Mouse (Mus musculus) thymus, adult 2 months (tissue): ENCODE results near the gene Aff3. TPM values are rescaled to one million over a fixed set of nuclear protein-coding genes. Genes with fewer than 3 reads are reported as not detected.

Experiments used
- DNase-seq: peaks from one replicate; pipeline ENCODE4 v3.0.0; 2021
- H3K27ac ChIP-seq: fragments of 200-500 bp; 2 replicates; pipeline ENCODE4 v1.5.1; 2012; ENCODE audit warnings: low read length, control low read depth; ENCODE audit not compliant: control insufficient read depth, insufficient read depth
- H3K27me3 ChIP-seq: fragments of 200-500 bp; 2 replicates; pipeline ENCODE4 v1.6.1; 2012; ENCODE audit warnings: mild to moderate bottlenecking, low read length, moderate library complexity, mixed read lengths; ENCODE audit not compliant: control insufficient read depth, insufficient read depth
- H3K36me3 ChIP-seq: fragments of 200-500 bp; 2 replicates; pipeline ENCODE4 v1.6.1; 2012; ENCODE audit warnings: mild to moderate bottlenecking, low read length, moderate library complexity; ENCODE audit not compliant: control insufficient read depth, insufficient read depth
- H3K4me1 ChIP-seq: fragments of 200-500 bp; replicated peaks from 2 replicates; pipeline ENCODE4 v1.6.1; 2012; ENCODE audit warnings: low read length; ENCODE audit not compliant: control insufficient read depth, insufficient read depth
- H3K4me3 ChIP-seq: fragments of 200-500 bp; 2 replicates; pipeline ENCODE4 v1.5.1; 2012; ENCODE audit warnings: mild to moderate bottlenecking, low read length, control low read depth, moderate library complexity; ENCODE audit not compliant: control insufficient read depth, insufficient read depth
- CTCF ChIP-seq: fragments of 200-500 bp; IDR thresholded peaks from 2 replicates; pipeline ENCODE4 v1.5.1; 2012; ENCODE audit warnings: mild to moderate bottlenecking, control low read depth, low read length, moderate library complexity, borderline replicate concordance; ENCODE audit not compliant: control insufficient read depth, poor library complexity, insufficient read depth; ENCODE audit errors: extremely low read depth
- POLR2A ChIP-seq: fragments of 200-500 bp; IDR thresholded peaks from 2 replicates; pipeline ENCODE4 v1.6.1; 2012; ENCODE audit warnings: mild to moderate bottlenecking, low read length, control low read depth, moderate library complexity; ENCODE audit not compliant: control insufficient read depth, poor library complexity, insufficient read depth; ENCODE audit errors: extremely low read depth
- WGBS: fragments of 180-500 bp; shearing (Covaris S2); methylation state at CpG from one replicate; pipeline ENCODE4 v1.1.7; 2018; 5-methylcytosine and 5-hydroxymethylcytosine counted together
- polyA plus RNA-seq: library from polyadenylated mRNA; depleted of rRNA; stranded (reverse); fragments of >200 nt; gene quantifications from 2 replicates; pipeline ENCODE4 v1.2.3, GENCODE M21; 2012

Gene Aff3
- polyA plus RNA-seq, 1 experiment = 39.6 TPM

- 94% methylated on average over 4 of the region's 4 CpGs for WGBS
- DNase-seq = no peak
- H3K4me3 ChIP-seq = no peak overlapping the region
Observed at GRCm38 (mm10) chr1:38605426-38605825, 59.3 kb downstream of the Aff3 start.

GRCm38 (mm10) chr1:38604611-38605010, 60.1 kb downstream of the Aff3 start:
- DNase-seq = no peak
- WGBS = 97% methylated on average over 7 of the region's 7 CpGs
- Histone ChIP-seq H3K4me1 (peaks cover 16% of the 10 kb centered on the region), H3K27me3 (no peaks in the 10 kb centered on the region), H3K4me3 (no peak overlapping the region), H3K36me3 (no peaks in the 10 kb centered on the region), H3K27ac (no peak overlapping the region)
- TF ChIP-seq CTCF (no peak), POLR2A (no peak)

More at GRCm38 (mm10) chr1:38605426-38605825, 59.3 kb downstream of the Aff3 start:
- Histone ChIP-seq H3K27me3 (no peaks in the 10 kb centered on the region), H3K27ac (no peak overlapping the region), H3K36me3 (no peaks in the 10 kb centered on the region), H3K4me1 (peaks cover 16% of the 10 kb centered on the region)
- TF ChIP-seq POLR2A (no peak), CTCF (no peak)

- WGBS = 26% methylated on average over 11 of the region's 11 CpGs
- Histone ChIP-seq H3K27ac (peak overlapping the region; percentile 53; the same call in 1 of the 2 replicates), H3K27me3 (no peaks in the 10 kb centered on the region), H3K4me3 (no peak overlapping the region), H3K4me1 (peaks cover 16% of the 10 kb centered on the region), H3K36me3 (no peaks in the 10 kb centered on the region)
- TF ChIP-seq CTCF (no peak), POLR2A (no peak)
- peak; percentile 25 for DNase-seq
Observed at GRCm38 (mm10) chr1:38601802-38602508, 62.8 kb downstream of the Aff3 start.

GRCm38 (mm10) chr1:38595311-38595710, 69.4 kb downstream of the Aff3 start:
- H3K27ac ChIP-seq = no peak overlapping the region
- H3K4me3 ChIP-seq = no peak overlapping the region
- no peak for DNase-seq
- no peak for TF ChIP-seq CTCF
- TF ChIP-seq POLR2A = no peak
- 87% methylated on average over 3 of the region's 3 CpGs for WGBS
- H3K27me3 ChIP-seq = no peaks in the 10 kb centered on the region
- no peaks in the 10 kb centered on the region for H3K4me1 ChIP-seq
- peaks cover 4% of the 10 kb centered on the region; the same call in 1 of the 2 replicates for H3K36me3 ChIP-seq

- no peak for DNase-seq
Observed at GRCm38 (mm10) chr1:38594766-38595165, 70.0 kb downstream of the Aff3 start.

GRCm38 (mm10) chr1:38591194-38591593, 73.6 kb downstream of the Aff3 start:
- no peak for DNase-seq
- no peaks in the 10 kb centered on the region for H3K4me1 ChIP-seq
- H3K27ac ChIP-seq = no peak overlapping the region
- peaks cover 4% of the 10 kb centered on the region; the same call in 1 of the 2 replicates for H3K36me3 ChIP-seq
- TF ChIP-seq POLR2A (no peak), CTCF (no peak)
- no peaks in the 10 kb centered on the region for H3K27me3 ChIP-seq
- 97% methylated on average over 8 of the region's 8 CpGs for WGBS
- no peak overlapping the region for H3K4me3 ChIP-seq

More at GRCm38 (mm10) chr1:38594766-38595165, 70.0 kb downstream of the Aff3 start:
- WGBS = 90% methylated on average over 5 of the region's 5 CpGs
- Histone ChIP-seq H3K4me3 (no peak overlapping the region), H3K27me3 (no peaks in the 10 kb centered on the region), H3K4me1 (no peaks in the 10 kb centered on the region), H3K36me3 (peaks cover 4% of the 10 kb centered on the region; the same call in 1 of the 2 replicates), H3K27ac (no peak overlapping the region)
- TF ChIP-seq CTCF = no peak
- TF ChIP-seq POLR2A = no peak

GRCm38 (mm10) chr1:38588741-38589140, 76.0 kb downstream of the Aff3 start:
- no peak overlapping the region for H3K4me3 ChIP-seq
- H3K4me1 ChIP-seq = no peaks in the 10 kb centered on the region
- DNase-seq = no peak
- whole genome bisulfite sequencing = 98% methylated on average over 6 of the region's 6 CpGs
- no peaks in the 10 kb centered on the region for H3K27me3 ChIP-seq
- 0 out of 2 replicates have a peak, but pooled peaks cover 3% of the 10 kb centered on the region for H3K36me3 ChIP-seq
- TF ChIP-seq CTCF (no peak), POLR2A (no peak)
- no peak overlapping the region for H3K27ac ChIP-seq

GRCm38 (mm10) chr1:38582328-38582727, 82.4 kb downstream of the Aff3 start:
- DNase-seq = no peak
- H3K4me3 ChIP-seq = no peak overlapping the region
- TF ChIP-seq POLR2A (no peak), CTCF (no peak)
- H3K27ac ChIP-seq = no peak overlapping the region
- H3K27me3 ChIP-seq = no peaks in the 10 kb centered on the region
- H3K36me3 ChIP-seq = 0 out of 2 replicates have a peak, but pooled peaks cover 3% of the 10 kb centered on the region
- 95% methylated on average over 9 of the region's 9 CpGs for WGBS
- H3K4me1 ChIP-seq = no peaks in the 10 kb centered on the region
